Mouse (Mus musculus) heart, embryonic 11.5 days (tissue): ENCODE data around the gene Hmgb3. TPM values are rescaled to one million over a fixed set of nuclear protein-coding genes. Genes with fewer than 3 reads are reported as not detected.
A peak's percentile ranks its signal among the peaks of the same experiment; 100 is the strongest.
"Not testable (repeated sequence)": the region's sequence is repeated elsewhere in the genome, so short reads cannot be mapped to it uniquely, and the experiment has no call there.

Source experiments
- ATAC-seq: fragments of 200-750 bp; cut with Nextera tagmentation; replicated peaks from 2 replicates; pipeline ENCODE4 v1.8.0; 2017; ENCODE audit warnings: moderate library complexity; ENCODE audit not compliant: insufficient number of reproducible peaks, low FRiP score, low TSS enrichment
- H3K27ac ChIP-seq: fragments of 300-500 bp; sonication (generic); 2 replicates; pipeline ENCODE4 v1.5.1; 2014; ENCODE audit warnings: mild to moderate bottlenecking, low read depth, low read length
- H3K27me3 ChIP-seq: fragments of 300-500 bp; sonication (generic); 2 replicates; pipeline ENCODE4 v1.6.1; 2014; ENCODE audit warnings: mild to moderate bottlenecking, low read length, mixed read lengths; ENCODE audit not compliant: control insufficient read depth, insufficient read depth
- H3K36me3 ChIP-seq: fragments of 300-500 bp; sonication (generic); 2 replicates; pipeline ENCODE4 v1.6.1; 2014; ENCODE audit warnings: mild to moderate bottlenecking, low read length, moderate library complexity, mixed read lengths; ENCODE audit not compliant: control insufficient read depth, insufficient read depth
- H3K4me1 ChIP-seq: fragments of 300-500 bp; sonication (generic); 2 replicates; pipeline ENCODE4 v1.6.1; 2014; ENCODE audit warnings: low read length; ENCODE audit not compliant: control insufficient read depth, insufficient read depth
- H3K4me2 ChIP-seq: fragments of 300-500 bp; sonication (generic); 2 replicates; pipeline ENCODE4 v1.6.1; 2014; ENCODE audit warnings: mild to moderate bottlenecking, moderate library complexity
- H3K4me3 ChIP-seq: fragments of 300-500 bp; sonication (generic); 2 replicates; pipeline ENCODE4 v1.5.1; 2014; ENCODE audit warnings: low read depth, low read length
- H3K9ac ChIP-seq: fragments of 300-500 bp; sonication (generic); 2 replicates; pipeline ENCODE4 v1.6.1; 2014; ENCODE audit warnings: mild to moderate bottlenecking, low read depth, low read length, moderate library complexity
- H3K9me3 ChIP-seq: fragments of 300-500 bp; sonication (generic); replicated peaks from 2 replicates; pipeline ENCODE4 v1.6.1; 2016; ENCODE audit warnings: low read length; ENCODE audit not compliant: control insufficient read depth
- WGBS: fragments of 180-500 bp; shearing (Covaris S2); extraction: QIAGEN DNeasy Blood & Tissue Kit; methylation state at CpG from one replicate; pipeline ENCODE4 v1.1.7; 2014; ENCODE audit not compliant: insufficient replicate concordance; 5-methylcytosine and 5-hydroxymethylcytosine counted together
- polyA plus RNA-seq: library from polyadenylated mRNA; unstranded; fragments of >200 nt; fragmentation: Nextera tagmentation; extraction: Ambion mirVana; gene quantifications from 2 replicates; pipeline ENCODE4 v1.2.1, GENCODE M21; 2014

Gene Hmgb3
- 179 and 197 TPM in 2 replicates for polyA plus RNA-seq

- Histone ChIP-seq H3K4me3 (peak within 1 kb of the TSS; percentile 74), H3K4me1 (no peaks in the 10 kb centered on the region), H3K4me2 (peak within 1 kb of the TSS; percentile 65), H3K36me3 (no peaks in the 10 kb centered on the region), H3K9ac (peak within 1 kb of the TSS; percentile 95), H3K9me3 (0 out of 2 replicates have a peak, but pooled peaks cover 2% of the 10 kb centered on the region), H3K27me3 (peaks cover 13% of the 10 kb centered on the region), H3K27ac (peak within 1 kb of the TSS; percentile 95)
- WGBS = 24% methylated on average over 58 of the region's 59 CpGs
- ATAC-seq = peak; percentile 95
These were observed at the start of gene Hmgb3 for GRCm38 (mm10) chrX:71555415-71556114. Hmgb3 (plus strand) TSS chrX:71555918.

- not testable (repeated sequence) for H3K4me3 ChIP-seq, H3K9ac ChIP-seq, H3K9me3 ChIP-seq, H3K36me3 ChIP-seq, H3K4me2 ChIP-seq, H3K27ac ChIP-seq, ATAC-seq, H3K4me1 ChIP-seq, H3K27me3 ChIP-seq
- 81% methylated on average over 4 of the region's 4 CpGs for WGBS
These were observed 49.1 kb upstream of the Hmgb3 start for GRCm38 (mm10) chrX:71506591-71506990.

GRCm38 (mm10) chrX:71519252-71519651 is 36.5 kb upstream of the Hmgb3 start:
- no peak for ATAC-seq

GRCm38 (mm10) chrX:71522889-71523288 is 32.8 kb upstream of the Hmgb3 start:
- Histone ChIP-seq H3K36me3 (no peaks in the 10 kb centered on the region), H3K9ac (no peak overlapping the region), H3K9me3 (no peaks in the 10 kb centered on the region), H3K4me3 (no peak overlapping the region), H3K4me1 (no peaks in the 10 kb centered on the region), H3K27me3 (no peaks in the 10 kb centered on the region), H3K4me2 (no peak overlapping the region), H3K27ac (no peak overlapping the region)
- ATAC-seq = no peak
- 85% methylated on average over 3 of the region's 3 CpGs for WGBS

More at GRCm38 (mm10) chrX:71519252-71519651, 36.5 kb upstream of the Hmgb3 start:
- no peak overlapping the region for H3K9ac ChIP-seq
- 65% methylated on average over 4 of the region's 4 CpGs for whole genome bisulfite sequencing
- H3K4me2 ChIP-seq = no peak overlapping the region
- H3K27ac ChIP-seq = no peak overlapping the region
- H3K36me3 ChIP-seq = no peaks in the 10 kb centered on the region
- no peaks in the 10 kb centered on the region for H3K27me3 ChIP-seq
- H3K9me3 ChIP-seq = no peaks in the 10 kb centered on the region
- no peaks in the 10 kb centered on the region for H3K4me1 ChIP-seq
- no peak overlapping the region for H3K4me3 ChIP-seq

- H3K36me3 ChIP-seq = no peaks in the 10 kb centered on the region
- H3K4me1 ChIP-seq = no peaks in the 10 kb centered on the region
These were observed 31.4 kb upstream of the Hmgb3 start for GRCm38 (mm10) chrX:71524310-71524709.

GRCm38 (mm10) chrX:71525593-71526299 is 30.0 kb upstream of the Hmgb3 start:
- no peak overlapping the region for H3K4me2 ChIP-seq
- 0 out of 2 replicates have a peak, but pooled peaks cover 5% of the 10 kb centered on the region for H3K27me3 ChIP-seq
- WGBS = 25% methylated on average over 3 of the region's 3 CpGs
- no peak for ATAC-seq
- no peak overlapping the region for H3K9ac ChIP-seq
- H3K36me3 ChIP-seq = no peaks in the 10 kb centered on the region
- no peak overlapping the region for H3K4me3 ChIP-seq
- H3K4me1 ChIP-seq = no peaks in the 10 kb centered on the region
- no peak overlapping the region for H3K27ac ChIP-seq
- no peaks in the 10 kb centered on the region for H3K9me3 ChIP-seq

More at GRCm38 (mm10) chrX:71524310-71524709, 31.4 kb upstream of the Hmgb3 start:
- Histone ChIP-seq H3K4me3 (no peak overlapping the region), H3K4me2 (no peak overlapping the region), H3K27me3 (0 out of 2 replicates have a peak, but pooled peaks cover 5% of the 10 kb centered on the region), H3K27ac (no peak overlapping the region), H3K9ac (no peak overlapping the region), H3K9me3 (no peaks in the 10 kb centered on the region)
- no peak for ATAC-seq
- WGBS = 58% methylated on average over 2 of the region's 2 CpGs

- Histone ChIP-seq H3K27me3 (peaks cover 12% of the 10 kb centered on the region; the same call in 1 of the 2 replicates), H3K36me3 (no peaks in the 10 kb centered on the region), H3K4me1 (no peaks in the 10 kb centered on the region), H3K9me3 (no peaks in the 10 kb centered on the region), H3K4me2 (no peak overlapping the region), H3K9ac (no peak overlapping the region), H3K27ac (no peak overlapping the region), H3K4me3 (no peak overlapping the region)
- 69% methylated on average over 1 of the region's 1 CpGs for WGBS
- ATAC-seq = no peak
These were observed 28.3 kb upstream of the Hmgb3 start for GRCm38 (mm10) chrX:71527461-71527860.

- Histone ChIP-seq H3K27me3 (peaks cover 12% of the 10 kb centered on the region; the same call in 1 of the 2 replicates), H3K4me1 (no peaks in the 10 kb centered on the region), H3K27ac (no peak overlapping the region), H3K36me3 (no peaks in the 10 kb centered on the region), H3K4me3 (no peak overlapping the region), H3K9ac (no peak overlapping the region), H3K9me3 (no peaks in the 10 kb centered on the region), H3K4me2 (no peak overlapping the region)
- WGBS = 66% methylated on average over 3 of the region's 3 CpGs
- ATAC-seq = no peak
These were observed 27.6 kb upstream of the Hmgb3 start for GRCm38 (mm10) chrX:71528150-71528549.
